Mouse (Mus musculus): ENCODE measurements around the gene Etfdh. TPM values are rescaled to one million over a fixed set of nuclear protein-coding genes. Genes with fewer than 3 reads are reported as not detected.
A peak's percentile ranks its signal among the peaks of the same experiment; 100 is the strongest.

Gene Etfdh
- polyA plus RNA-seq, 2 experiments = 21.7 to 40.7 TPM

GRCm38 (mm10) chr3:79578164-79578563 lies 51.1 kb downstream of the Etfdh start:
- Histone ChIP-seq H3K36me3 (replicated peaks; ENCODE audit: control insufficient read depth, insufficient read depth, low read depth) (no peaks in the 10 kb centered on the region), H3K27ac (peak overlapping the region; percentile 53), H3K4me2 (ENCODE audit: low read depth) (no peak overlapping the region), H3K9me3 (ENCODE audit: control insufficient read depth, low read length) (no peaks in the 10 kb centered on the region), H3K9ac (replicated peaks) (no peak overlapping the region), H3K27me3 (ENCODE audit: control insufficient read depth, insufficient read depth, low read length) (no peaks in the 10 kb centered on the region), H3K4me1 (replicated peaks; ENCODE audit: control insufficient read depth in 2 of 2, insufficient read depth in 2 of 2, low read length in 1 of 2) (peaks cover 48 to 59% of the 10 kb centered on the region in 2 experiments), H3K4me3 (ENCODE audit: insufficient read depth in 1 of 2, low read depth in 2 of 2, low read length in 2 of 2) (no peak overlapping the region)
- DNase-seq (ENCODE audit: low read depth in 3 of 3, low spot score in 3 of 3) (no peak), ATAC-seq (ENCODE audit: insufficient read depth) (no peak)
- 68% methylated on average over 6 of the region's 6 CpGs for WGBS (ENCODE audit: insufficient replicate concordance)
- TF ChIP-seq EP300 (IDR thresholded peaks at IDR 0.05; ENCODE audit: low read depth) (no peak), CTCF (IDR thresholded peaks at IDR 0.05; ENCODE audit: low read depth) (no peak)

DNA sequence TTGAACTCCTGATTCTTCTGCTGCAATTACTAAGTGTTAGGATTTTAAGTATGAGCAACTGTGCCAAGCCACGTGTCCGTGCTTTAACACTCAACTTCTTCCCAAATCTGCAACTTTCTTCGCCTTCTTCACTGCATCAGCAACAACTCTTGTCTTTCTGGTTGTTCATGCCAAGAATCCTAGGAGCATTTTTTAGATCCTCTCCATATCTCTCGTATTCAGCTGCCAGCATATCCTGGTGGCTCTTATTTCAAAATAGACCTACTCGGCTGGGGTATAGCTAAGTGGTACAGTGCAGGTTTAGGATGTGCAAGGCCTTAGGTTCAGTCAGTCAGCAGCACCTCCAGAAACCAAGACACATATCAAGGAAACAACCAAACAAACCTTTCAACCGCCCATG lies 51.7 kb downstream of the Etfdh start:
- H3K9ac ChIP-seq (replicated peaks) = no peak overlapping the region
- no peak overlapping the region for H3K4me2 ChIP-seq (ENCODE audit: low read depth)
- no peaks in the 10 kb centered on the region for H3K9me3 ChIP-seq (ENCODE audit: control insufficient read depth, low read length)
- no peaks in the 10 kb centered on the region for H3K27me3 ChIP-seq (ENCODE audit: control insufficient read depth, insufficient read depth, low read length)
- no peak for ATAC-seq (ENCODE audit: insufficient read depth)
- TF ChIP-seq EP300 (IDR thresholded peaks at IDR 0.05; ENCODE audit: low read depth) (no peak), CTCF (IDR thresholded peaks at IDR 0.05; ENCODE audit: low read depth) (no peak)
- no peak overlapping the region for H3K4me3 ChIP-seq (ENCODE audit: insufficient read depth in 1 of 2, low read depth in 2 of 2, low read length in 2 of 2)
- peaks cover 53 to 63% of the 10 kb centered on the region in 2 experiments for H3K4me1 ChIP-seq (replicated peaks; ENCODE audit: control insufficient read depth in 2 of 2, insufficient read depth in 2 of 2, low read length in 1 of 2)
- H3K36me3 ChIP-seq (replicated peaks; ENCODE audit: control insufficient read depth, insufficient read depth, low read depth) = no peaks in the 10 kb centered on the region
- peak overlapping the region; percentile 53 for H3K27ac ChIP-seq
- WGBS (ENCODE audit: insufficient replicate concordance) = 71% methylated on average over 6 of the region's 6 CpGs
- DNase-seq (ENCODE audit: low read depth in 3 of 3, low spot score in 3 of 3) = no peak

GRCm38 (mm10) chr3:79576865-79577264 lies 52.4 kb downstream of the Etfdh start:
- no peak overlapping the region for H3K27ac ChIP-seq
- no peaks in the 10 kb centered on the region for H3K27me3 ChIP-seq (ENCODE audit: control insufficient read depth, insufficient read depth, low read length)
- H3K4me2 ChIP-seq (ENCODE audit: low read depth) = no peak overlapping the region
- no peak overlapping the region for H3K9ac ChIP-seq (replicated peaks)
- H3K9me3 ChIP-seq (ENCODE audit: control insufficient read depth, low read length) = no peaks in the 10 kb centered on the region
- peaks cover 53 to 66% of the 10 kb centered on the region in 2 experiments for H3K4me1 ChIP-seq (replicated peaks; ENCODE audit: control insufficient read depth in 2 of 2, insufficient read depth in 2 of 2, low read length in 1 of 2)
- no peak for ATAC-seq (ENCODE audit: insufficient read depth)
- no peak overlapping the region for H3K4me3 ChIP-seq (ENCODE audit: insufficient read depth in 1 of 2, low read depth in 2 of 2, low read length in 2 of 2)
- TF ChIP-seq CTCF (IDR thresholded peaks at IDR 0.05; ENCODE audit: low read depth) = no peak
- TF ChIP-seq EP300 (IDR thresholded peaks at IDR 0.05; ENCODE audit: low read depth) = no peak
- WGBS (ENCODE audit: insufficient replicate concordance) = 52% methylated on average over 5 of the region's 5 CpGs
- H3K36me3 ChIP-seq (replicated peaks; ENCODE audit: control insufficient read depth, insufficient read depth, low read depth) = no peaks in the 10 kb centered on the region
- DNase-seq (ENCODE audit: low read depth in 3 of 3, low spot score in 3 of 3) = no peak

DNA sequence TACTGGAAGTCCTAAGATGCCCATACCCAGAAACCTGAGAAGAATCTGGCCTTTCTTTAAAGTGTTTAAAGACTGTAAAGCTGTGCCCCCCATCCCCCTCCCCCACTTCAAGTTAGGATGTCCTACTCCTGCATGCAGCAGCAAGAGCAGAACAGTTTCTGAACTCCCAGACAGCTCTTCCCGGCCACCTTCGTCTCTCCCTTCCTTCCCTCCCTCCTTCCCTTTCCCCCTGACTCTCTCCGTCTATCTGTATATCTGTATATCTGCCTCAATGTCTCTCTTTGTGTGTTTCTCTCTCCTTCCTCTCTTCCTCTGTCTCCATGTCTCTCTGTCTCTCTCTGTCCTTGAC lies 52.9 kb downstream of the Etfdh start:
- no peak for ATAC-seq (ENCODE audit: insufficient read depth)
- Histone ChIP-seq H3K4me2 (ENCODE audit: low read depth) (no peak overlapping the region), H3K4me3 (ENCODE audit: insufficient read depth in 1 of 2, low read depth in 2 of 2, low read length in 2 of 2) (no peak overlapping the region)

DNA sequence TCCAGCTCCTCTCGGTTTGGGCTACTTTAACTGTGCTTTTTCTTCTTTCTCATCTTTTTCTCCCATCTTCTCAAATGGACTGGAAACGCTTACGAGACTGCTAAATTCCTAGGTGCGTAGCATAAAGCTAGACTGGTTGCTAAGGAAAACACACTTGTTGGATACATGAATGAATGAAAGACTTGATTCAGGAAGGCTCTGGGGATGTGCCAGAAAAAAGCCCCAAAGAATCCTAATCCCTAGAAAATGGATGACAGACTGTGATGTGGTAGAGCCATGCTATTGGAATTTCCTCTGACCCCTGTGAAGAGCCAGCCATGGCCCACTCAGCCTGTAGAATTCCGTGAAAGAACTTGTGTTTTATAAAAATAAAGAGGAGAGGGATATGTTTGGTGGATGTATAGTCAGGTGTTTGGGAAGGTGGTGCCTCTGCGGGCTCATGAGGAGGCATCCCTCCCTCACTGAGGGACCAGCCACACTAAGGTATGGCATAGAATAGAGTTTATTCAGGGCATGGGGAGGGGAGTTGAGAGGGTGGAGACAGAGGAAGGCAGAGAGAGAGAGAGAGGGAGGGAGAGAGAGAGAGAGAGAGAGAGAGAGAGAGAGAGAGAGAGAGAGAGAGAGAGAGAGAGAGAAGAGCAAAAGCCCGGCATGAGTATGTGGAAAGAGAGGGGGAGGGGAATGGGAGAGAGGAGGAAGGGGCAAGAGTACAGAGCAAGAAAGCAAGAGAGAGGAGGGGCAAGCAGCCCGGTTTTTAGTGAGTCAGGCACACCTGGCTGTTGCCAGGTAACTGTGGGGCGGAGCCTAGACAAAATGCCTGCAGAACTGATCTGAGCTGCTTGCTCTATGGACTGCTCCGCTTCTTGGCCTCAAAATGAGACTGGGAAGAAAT lies 53.5 kb downstream of the Etfdh start:
- H3K4me2 ChIP-seq (ENCODE audit: low read depth) = no peak overlapping the region
- H3K27me3 ChIP-seq (ENCODE audit: control insufficient read depth, insufficient read depth, low read length) = no peaks in the 10 kb centered on the region
- H3K9me3 ChIP-seq (ENCODE audit: control insufficient read depth, low read length) = no peaks in the 10 kb centered on the region
- DNase-seq (ENCODE audit: low read depth in 3 of 3, low spot score in 3 of 3) (no peak), ATAC-seq (ENCODE audit: insufficient read depth) (no peak)
- H3K9ac ChIP-seq (replicated peaks) = no peak overlapping the region
- WGBS (ENCODE audit: insufficient replicate concordance) = 58% methylated on average over 10 of the region's 10 CpGs
- TF ChIP-seq CTCF (IDR thresholded peaks at IDR 0.05; ENCODE audit: low read depth) (no peak), EP300 (IDR thresholded peaks at IDR 0.05; ENCODE audit: low read depth) (no peak)
- H3K36me3 ChIP-seq (replicated peaks; ENCODE audit: control insufficient read depth, insufficient read depth, low read depth) = no peaks in the 10 kb centered on the region
- peak overlapping the region; percentile 61 for H3K27ac ChIP-seq
- H3K4me1 ChIP-seq (replicated peaks; ENCODE audit: control insufficient read depth in 2 of 2, insufficient read depth in 2 of 2, low read length in 1 of 2) = peaks cover 46 to 57% of the 10 kb centered on the region in 2 experiments
- H3K4me3 ChIP-seq (ENCODE audit: insufficient read depth in 1 of 2, low read depth in 2 of 2, low read length in 2 of 2) = no peak overlapping the region

More for the DNA sequence above, 52.9 kb downstream of the Etfdh start:
- WGBS (ENCODE audit: insufficient replicate concordance) = 17% methylated on average over 3 of the region's 3 CpGs
- Histone ChIP-seq H3K27ac (no peak overlapping the region), H3K9ac (replicated peaks) (no peak overlapping the region), H3K36me3 (replicated peaks; ENCODE audit: control insufficient read depth, insufficient read depth, low read depth) (no peaks in the 10 kb centered on the region), H3K4me1 (replicated peaks; ENCODE audit: control insufficient read depth in 2 of 2, insufficient read depth in 2 of 2, low read length in 1 of 2) (peaks cover 52 to 63% of the 10 kb centered on the region in 2 experiments), H3K27me3 (ENCODE audit: control insufficient read depth, insufficient read depth, low read length) (no peaks in the 10 kb centered on the region), H3K9me3 (ENCODE audit: control insufficient read depth, low read length) (no peaks in the 10 kb centered on the region)
- TF ChIP-seq CTCF (IDR thresholded peaks at IDR 0.05; ENCODE audit: low read depth) (no peak), EP300 (IDR thresholded peaks at IDR 0.05; ENCODE audit: low read depth) (no peak)
- DNase-seq (ENCODE audit: low read depth in 3 of 3, low spot score in 3 of 3) = no peak

All from liver, embryonic 14.5 days (tissue).